Mouse (Mus musculus): ENCODE data around the gene Macrod2. TPM values are rescaled to one million over a fixed set of nuclear protein-coding genes. Genes with fewer than 3 reads are reported as not detected.

Gene Macrod2
- total RNA-seq, 1 experiment from 2014 or later, result not detected

DNA sequence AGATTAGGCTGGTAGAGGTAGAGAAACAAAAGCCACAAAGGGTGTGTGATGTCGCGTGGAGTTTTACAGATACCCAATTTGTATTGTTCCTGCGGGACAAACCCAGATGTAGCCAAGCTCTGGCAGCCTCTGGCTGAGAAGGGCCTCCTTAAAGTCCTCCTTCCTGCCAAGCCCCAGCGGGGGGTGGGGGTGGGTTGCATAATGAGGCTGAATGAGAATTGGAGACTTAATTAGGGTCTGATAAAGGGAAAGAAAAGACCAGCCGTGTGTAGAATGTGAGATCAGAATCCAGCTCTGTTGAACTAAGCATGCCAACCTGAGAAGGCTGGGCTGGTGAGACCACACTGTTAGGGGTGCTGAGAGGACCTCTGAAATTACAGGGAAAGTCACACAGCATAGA is 1967.8 kb downstream of the Macrod2 start:
- no peak for ATAC-seq (ENCODE audit: extremely low read depth, insufficient number of reproducible peaks, low FRiP score, poor library complexity, severe bottlenecking)

DNA sequence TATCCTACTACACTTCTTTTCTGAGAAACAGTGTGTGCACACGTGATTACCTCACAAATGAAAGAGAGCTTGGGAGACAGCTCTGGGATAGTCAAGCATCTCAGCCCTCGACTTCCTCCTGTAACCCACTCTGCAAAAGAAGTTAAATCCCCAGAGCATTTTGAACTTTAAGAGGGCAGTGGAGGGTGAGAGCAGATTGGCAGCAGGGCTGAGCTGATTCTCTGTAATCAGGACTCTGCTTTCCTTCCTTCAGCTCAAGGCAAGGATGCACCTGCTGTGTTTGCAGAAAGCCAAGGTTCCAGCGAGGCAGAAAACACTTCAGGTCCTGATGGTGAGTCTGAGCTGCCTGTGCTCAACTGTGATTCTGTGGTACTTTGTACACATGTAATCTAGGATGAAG is 1978.9 kb downstream of the Macrod2 start:
- ATAC-seq (ENCODE audit: extremely low read depth, insufficient number of reproducible peaks, low FRiP score, poor library complexity, severe bottlenecking), result no peak

DNA sequence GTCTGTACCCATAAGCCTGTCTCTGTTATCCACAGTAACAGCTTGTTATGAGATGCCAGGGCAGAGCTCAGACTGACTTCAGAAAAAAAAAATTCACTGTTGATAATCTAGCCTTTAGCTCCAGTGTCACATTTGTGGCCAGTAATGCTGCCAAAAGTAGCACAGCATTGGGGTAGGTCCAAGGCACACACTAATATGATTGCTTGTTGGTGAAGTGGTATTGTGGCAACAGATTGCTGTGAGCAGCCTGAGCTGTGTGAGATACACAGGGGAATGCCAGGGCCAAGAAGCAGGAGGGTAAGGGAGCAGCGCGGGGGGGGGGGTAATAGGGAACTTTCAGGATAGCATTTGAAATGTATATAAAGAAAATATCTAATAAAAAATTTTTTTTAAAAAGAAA is 1985.5 kb downstream of the Macrod2 start:
- ATAC-seq (ENCODE audit: extremely low read depth, insufficient number of reproducible peaks, low FRiP score, poor library complexity, severe bottlenecking), result no peak

DNA sequence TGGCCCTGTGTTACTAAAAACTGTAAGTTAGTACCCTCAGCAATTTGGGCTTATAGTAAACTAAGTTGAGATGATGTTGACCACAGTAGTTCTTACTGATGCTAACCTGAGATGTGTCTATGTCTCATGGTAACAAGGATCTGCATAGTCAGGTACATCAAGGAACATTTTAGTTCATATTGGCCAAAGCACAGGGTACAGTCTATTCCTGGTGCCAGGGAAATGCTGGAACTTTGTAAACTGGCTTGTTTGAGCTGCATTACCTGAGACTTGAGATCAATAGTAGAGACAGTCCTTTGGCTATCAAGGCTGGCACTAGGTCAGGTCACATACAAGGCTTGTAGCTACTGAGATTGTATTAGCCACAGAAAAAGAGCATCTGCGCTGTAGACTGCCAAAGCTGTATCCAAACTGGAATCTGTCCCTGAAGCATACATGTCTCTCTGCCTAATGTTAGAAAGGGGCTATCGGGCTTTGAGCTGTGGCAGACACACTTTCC is 1986.0 kb downstream of the Macrod2 start:
- no peak for ATAC-seq (ENCODE audit: extremely low read depth, insufficient number of reproducible peaks, low FRiP score, poor library complexity, severe bottlenecking)

DNA sequence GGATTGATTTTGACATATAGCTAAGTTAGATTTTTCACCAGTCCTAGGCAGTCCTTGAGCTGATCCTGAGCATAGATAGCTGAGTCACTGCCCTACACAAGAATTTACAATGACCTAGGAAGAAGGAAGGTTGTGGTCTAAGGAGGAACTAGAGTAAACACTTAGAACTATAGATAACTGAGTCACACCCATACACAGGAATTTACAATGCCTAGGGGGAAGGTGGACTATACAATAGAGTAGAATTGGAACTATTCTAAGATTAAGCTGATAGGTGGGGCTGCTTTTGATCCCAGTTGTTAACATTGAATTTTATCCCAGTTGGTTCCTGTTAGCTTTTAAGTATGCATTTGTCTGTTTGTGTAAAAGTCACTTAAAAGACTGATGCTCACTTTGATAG is 1998.4 kb downstream of the Macrod2 start:
- no peak for ATAC-seq (ENCODE audit: extremely low read depth, insufficient number of reproducible peaks, low FRiP score, poor library complexity, severe bottlenecking)

DNA sequence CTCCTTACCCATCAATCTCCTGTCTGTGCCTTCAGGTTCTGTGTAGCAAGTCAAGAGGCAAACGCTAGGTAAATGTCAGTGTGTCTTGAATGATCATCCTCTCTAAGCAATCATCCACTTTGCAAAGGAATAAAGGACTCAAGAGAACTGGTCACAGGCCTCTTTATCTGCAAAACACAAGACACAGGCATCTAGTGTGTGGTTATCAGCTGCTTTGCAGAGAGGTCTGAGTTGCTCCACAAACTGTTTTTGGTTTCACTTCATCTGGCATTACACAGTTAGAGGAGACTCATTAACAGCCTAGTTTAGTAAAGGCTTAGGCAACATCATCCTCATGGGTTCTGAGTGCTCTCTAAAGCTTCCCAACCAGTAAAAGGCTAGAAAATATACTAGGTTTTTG is 2004.4 kb downstream of the Macrod2 start:
- no peak for ATAC-seq (ENCODE audit: extremely low read depth, insufficient number of reproducible peaks, low FRiP score, poor library complexity, severe bottlenecking)

DNA sequence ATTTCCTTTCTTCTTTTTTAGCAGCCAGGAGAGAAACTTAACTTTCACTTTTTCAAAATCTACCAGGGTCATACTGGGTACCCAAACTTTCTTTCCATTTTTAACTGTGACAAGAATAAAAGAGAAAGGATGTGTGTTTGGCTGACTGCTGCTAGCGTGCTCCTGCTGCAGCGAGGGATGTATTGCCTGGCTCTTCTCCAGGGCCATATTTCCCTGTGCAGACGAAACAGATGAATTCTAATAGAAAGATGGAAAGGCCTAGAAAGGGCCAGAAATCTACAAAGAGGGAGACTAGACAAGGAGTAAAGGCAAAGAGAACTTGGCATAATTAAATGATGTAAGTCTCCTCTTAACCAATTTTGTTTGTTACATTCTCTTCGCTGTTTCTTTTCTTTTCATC is 2005.7 kb downstream of the Macrod2 start:
- ATAC-seq (ENCODE audit: extremely low read depth, insufficient number of reproducible peaks, low FRiP score, poor library complexity, severe bottlenecking), result no peak

DNA sequence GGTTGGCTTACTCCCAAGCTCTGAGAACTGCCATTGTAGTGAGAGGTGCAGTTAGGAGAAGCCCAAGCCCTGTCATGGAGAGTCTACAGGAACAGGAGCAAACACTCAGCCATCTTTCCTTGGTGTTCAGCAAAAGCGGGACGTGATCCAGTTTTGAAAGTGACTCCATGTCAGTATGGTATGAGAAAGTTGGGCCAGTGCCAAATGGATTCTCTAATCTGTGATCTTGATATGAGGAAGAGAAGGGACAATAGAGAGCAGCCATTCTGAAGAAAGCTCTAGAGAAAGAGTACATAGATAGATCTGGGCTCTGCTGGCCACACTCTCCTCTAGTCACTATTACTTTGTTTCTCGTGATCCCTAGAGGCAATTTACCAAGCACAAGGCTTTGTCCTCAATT is 2006.2 kb downstream of the Macrod2 start:
- no peak for ATAC-seq (ENCODE audit: extremely low read depth, insufficient number of reproducible peaks, low FRiP score, poor library complexity, severe bottlenecking)

DNA sequence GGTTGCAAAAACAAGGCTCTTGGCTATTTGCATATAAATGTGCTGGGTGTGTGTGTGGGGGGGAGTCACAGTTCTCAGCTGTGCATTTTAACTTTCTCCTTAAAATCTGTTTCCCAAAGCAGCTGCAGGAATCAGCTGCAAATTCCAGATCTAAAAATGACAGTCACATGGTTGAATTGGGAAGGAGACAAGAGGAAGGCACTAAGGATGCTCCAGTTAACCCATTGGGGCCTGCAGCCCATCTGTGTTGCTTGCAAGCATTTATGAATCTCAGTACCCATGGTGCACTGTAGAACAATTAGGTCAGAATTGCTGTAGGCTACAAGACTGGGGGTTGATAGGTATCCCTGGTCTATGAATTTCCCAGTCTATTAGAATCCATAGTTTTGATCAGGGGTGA is 2008.3 kb downstream of the Macrod2 start:
- ATAC-seq (ENCODE audit: extremely low read depth, insufficient number of reproducible peaks, low FRiP score, poor library complexity, severe bottlenecking), result no peak

DNA sequence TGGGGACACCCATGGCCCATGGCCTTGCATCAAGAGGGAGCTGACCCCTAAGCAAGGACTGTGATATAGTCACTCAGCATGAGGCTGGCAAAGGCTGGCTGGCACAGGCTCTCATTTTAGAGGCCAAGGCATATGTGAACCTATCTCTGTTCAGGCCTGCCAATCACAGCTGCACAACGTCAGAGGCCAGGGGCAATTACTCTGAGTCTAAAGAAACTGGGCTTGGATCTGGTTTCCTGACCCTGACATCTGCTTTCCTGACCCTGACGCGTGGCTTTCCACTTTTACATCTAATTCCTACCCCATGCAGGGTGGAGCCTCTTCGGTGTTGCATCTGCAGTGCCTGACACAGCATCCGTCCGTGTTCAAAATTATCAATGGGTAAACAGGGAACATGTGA is 2009.2 kb downstream of the Macrod2 start:
- ATAC-seq (ENCODE audit: extremely low read depth, insufficient number of reproducible peaks, low FRiP score, poor library complexity, severe bottlenecking), result no peak

DNA sequence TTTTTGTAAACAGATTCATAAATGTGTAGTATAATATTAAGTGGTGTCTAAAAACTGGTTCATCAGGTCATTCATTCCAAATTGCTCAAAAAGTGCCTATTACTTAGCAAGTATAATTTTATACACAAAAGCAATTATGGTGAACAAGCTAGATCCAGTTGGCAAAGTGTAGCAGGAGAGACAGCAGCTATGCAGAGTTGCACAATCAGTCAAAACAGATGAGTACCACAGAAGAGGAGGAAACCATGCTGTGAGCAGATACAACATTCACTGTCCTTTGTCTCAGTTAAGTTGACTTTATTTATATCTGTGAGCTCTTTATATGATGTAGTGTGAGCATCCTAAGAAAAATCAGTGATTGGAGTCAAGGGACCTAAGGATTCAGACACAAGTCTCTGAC is 2012.2 kb downstream of the Macrod2 start:
- ATAC-seq (ENCODE audit: extremely low read depth, insufficient number of reproducible peaks, low FRiP score, poor library complexity, severe bottlenecking), result no peak

DNA sequence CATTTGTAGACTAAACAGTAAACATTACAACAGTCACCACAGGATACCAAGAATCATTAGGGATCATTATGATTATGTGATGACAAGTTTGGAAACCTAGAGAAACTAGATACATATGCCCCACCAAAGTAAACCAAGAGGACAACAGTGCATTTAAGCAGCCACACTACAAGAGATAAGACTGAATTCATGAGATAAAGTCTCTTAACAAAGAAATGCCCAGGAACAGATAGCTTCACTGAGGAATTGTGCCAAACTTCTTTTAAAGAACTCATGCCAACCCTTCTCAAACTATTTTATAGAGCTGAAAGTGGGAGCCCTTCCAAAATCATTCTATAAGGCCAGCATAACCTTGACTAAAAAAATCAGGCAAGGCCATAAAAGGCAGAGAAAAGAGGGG is 2015.0 kb downstream of the Macrod2 start:
- no peak for ATAC-seq (ENCODE audit: extremely low read depth, insufficient number of reproducible peaks, low FRiP score, poor library complexity, severe bottlenecking)

DNA sequence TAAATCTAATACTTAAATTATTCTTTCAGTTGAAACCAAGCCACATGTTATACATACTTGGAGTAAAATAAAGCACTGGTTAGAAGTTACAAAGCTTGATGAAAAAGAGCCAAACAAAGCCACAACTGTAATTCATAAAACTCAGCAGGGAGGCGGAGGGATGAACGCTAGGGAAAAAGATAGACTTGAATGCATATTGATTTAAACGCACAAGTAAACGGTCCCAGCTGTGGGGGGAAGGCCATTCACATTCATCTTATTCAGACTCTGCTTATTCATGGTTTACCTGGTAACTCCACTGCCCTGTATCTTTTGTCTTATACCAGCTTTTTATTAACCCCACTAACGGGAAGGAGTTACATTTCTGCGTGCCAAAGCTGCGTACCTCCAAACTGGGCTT is 2038.0 kb downstream of the Macrod2 start:
- ATAC-seq (ENCODE audit: extremely low read depth, insufficient number of reproducible peaks, low FRiP score, poor library complexity, severe bottlenecking), result no peak

DNA sequence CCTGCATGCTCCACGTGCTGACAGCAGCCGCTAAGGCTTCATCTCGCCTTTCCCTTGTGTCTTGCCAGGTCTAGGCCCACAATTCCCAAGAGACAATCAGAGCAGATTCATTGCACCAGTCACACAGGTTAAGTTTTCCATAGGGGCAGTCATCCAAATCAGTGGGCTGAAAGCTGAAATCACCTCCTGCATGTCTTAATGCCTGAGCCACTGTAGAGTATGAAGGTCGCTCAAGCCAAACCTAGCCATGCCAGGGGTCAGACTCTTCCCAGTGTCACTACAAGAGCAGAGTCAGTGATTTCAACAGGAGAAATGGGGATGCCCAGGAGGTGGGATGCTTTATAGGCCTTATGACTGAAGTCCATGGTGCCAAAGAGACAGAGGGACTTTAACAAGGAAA is 2039.6 kb downstream of the Macrod2 start:
- ATAC-seq (ENCODE audit: extremely low read depth, insufficient number of reproducible peaks, low FRiP score, poor library complexity, severe bottlenecking), result no peak

DNA sequence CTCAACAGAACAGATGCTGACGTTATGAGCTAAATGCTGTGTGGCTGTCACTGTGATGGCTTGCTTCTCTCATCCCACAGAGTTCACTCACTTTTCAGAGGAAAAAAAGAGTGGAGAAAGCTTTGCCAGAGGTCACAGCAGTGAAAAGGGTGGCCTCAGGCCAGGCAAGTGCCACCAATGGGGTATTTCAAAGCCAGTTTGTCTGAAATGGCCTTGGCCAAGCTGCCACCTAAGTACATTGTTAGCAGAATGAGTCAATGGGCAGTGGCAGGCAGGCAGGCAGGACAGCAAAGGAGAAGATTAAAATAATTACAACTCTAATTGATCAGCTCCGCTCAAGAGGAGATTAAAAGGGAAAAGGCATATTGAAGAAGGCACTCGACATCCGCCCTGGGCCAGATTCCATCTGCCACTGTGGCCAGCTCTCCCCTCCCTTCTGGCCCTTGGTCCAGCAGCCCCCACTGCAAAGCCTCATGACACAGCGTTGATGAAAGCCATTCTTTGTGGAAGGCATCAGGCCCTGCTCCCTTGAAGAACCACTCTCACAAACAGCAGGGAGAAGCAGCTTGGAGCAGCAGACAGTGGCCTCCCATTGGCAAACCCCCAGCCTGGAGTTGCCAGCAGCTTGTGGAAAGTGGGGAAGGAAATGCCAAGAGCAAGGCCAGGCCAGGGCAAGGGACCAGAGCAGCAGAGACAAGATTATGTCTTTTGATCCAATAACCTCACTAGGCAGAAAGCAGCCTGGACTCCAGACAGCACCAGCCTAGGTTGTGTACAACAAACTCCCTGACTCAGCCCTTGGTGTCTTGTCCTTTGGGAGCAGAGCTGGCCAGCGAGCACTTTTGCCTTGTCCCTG is 2042.7 kb downstream of the Macrod2 start:
- no peak for ATAC-seq (ENCODE audit: extremely low read depth, insufficient number of reproducible peaks, low FRiP score, poor library complexity, severe bottlenecking)

Other genes starting within 250 kb of the Macrod2 start
- not detected in 2 replicates for gene Gm17374, start 243.3 kb upstream of the Macrod2 start, total RNA-seq (2017)
- 48.3 and 59.7 TPM in 2 replicates for gene Esf1, start 224.7 kb upstream of the Macrod2 start, total RNA-seq (2017)
- 13.0 and 14.3 TPM in 2 replicates for gene Ndufaf5, start 224.7 kb upstream of the Macrod2 start, total RNA-seq (2017)
- gene Sel1l2, start 5.6 kb upstream of the Macrod2 start, total RNA-seq (2017), result not detected in 2 replicates